Mouse (Mus musculus) neural tube, embryonic 11.5 days (tissue): ENCODE measurements around the gene Plvap. TPM values are rescaled to one million over a fixed set of nuclear protein-coding genes. Genes with fewer than 3 reads are reported as not detected.

Experiments used
- ATAC-seq: fragments of 200-750 bp; cut with Nextera tagmentation; 2 replicates; pipeline ENCODE4 v1.8.0; 2017; ENCODE audit warnings: moderate number of reproducible peaks, mild to moderate bottlenecking, moderate TSS enrichment, moderate library complexity; ENCODE audit not compliant: insufficient read depth, low FRiP score, low TSS enrichment
- DNase-seq: peaks from one replicate; pipeline ENCODE4 v3.0.0-alpha.2; 2015; ENCODE audit warnings: low spot score
- H3K27ac ChIP-seq: fragments of 300-500 bp; sonication (generic); 2 replicates; pipeline ENCODE4 v1.5.1; 2014; ENCODE audit warnings: low read depth, mild to moderate bottlenecking, low read length
- H3K27me3 ChIP-seq: fragments of 300-500 bp; sonication (generic); 2 replicates; pipeline ENCODE4 v1.6.1; 2014; ENCODE audit warnings: mild to moderate bottlenecking, low read length, mixed read lengths; ENCODE audit not compliant: control insufficient read depth, insufficient read depth
- H3K36me3 ChIP-seq: fragments of 300-500 bp; sonication (generic); 2 replicates; pipeline ENCODE4 v1.6.1; 2014; ENCODE audit warnings: mild to moderate bottlenecking, low read length, moderate library complexity, mixed read lengths; ENCODE audit not compliant: control insufficient read depth, insufficient read depth
- H3K4me1 ChIP-seq: fragments of 300-500 bp; sonication (generic); 2 replicates; pipeline ENCODE4 v1.6.1; 2014; ENCODE audit warnings: low read length, mixed read lengths; ENCODE audit not compliant: control insufficient read depth, insufficient read depth
- H3K4me2 ChIP-seq: fragments of 300-500 bp; sonication (generic); 2 replicates; pipeline ENCODE4 v1.6.1; 2014; ENCODE audit warnings: low read depth, mild to moderate bottlenecking, moderate library complexity
- H3K4me3 ChIP-seq: fragments of 300-500 bp; sonication (generic); 2 replicates; pipeline ENCODE4 v1.5.1; 2014; ENCODE audit warnings: low read depth, low read length
- H3K9ac ChIP-seq: fragments of 300-500 bp; sonication (generic); 2 replicates; pipeline ENCODE4 v1.6.1; 2014; ENCODE audit warnings: mild to moderate bottlenecking, low read length
- H3K9me3 ChIP-seq: fragments of 300-500 bp; sonication (generic); 2 replicates; pipeline ENCODE4 v1.6.1; 2016; ENCODE audit warnings: low read length; ENCODE audit not compliant: control insufficient read depth
- WGBS: fragments of 180-500 bp; shearing (Covaris S2); extraction: QIAGEN DNeasy Blood & Tissue Kit; methylation state at CpG from one replicate; pipeline ENCODE4 v1.1.7; 2014; 5-methylcytosine and 5-hydroxymethylcytosine counted together
- polyA plus RNA-seq: library from polyadenylated mRNA; unstranded; fragments of >200 nt; fragmentation: Nextera tagmentation; extraction: Ambion mirVana; gene quantifications from 2 replicates; pipeline ENCODE4 v1.2.1, GENCODE M21; 2014

Plvap gene
- polyA plus RNA-seq, 1 experiment from 2014 or later, result 49.5 TPM

DNA sequence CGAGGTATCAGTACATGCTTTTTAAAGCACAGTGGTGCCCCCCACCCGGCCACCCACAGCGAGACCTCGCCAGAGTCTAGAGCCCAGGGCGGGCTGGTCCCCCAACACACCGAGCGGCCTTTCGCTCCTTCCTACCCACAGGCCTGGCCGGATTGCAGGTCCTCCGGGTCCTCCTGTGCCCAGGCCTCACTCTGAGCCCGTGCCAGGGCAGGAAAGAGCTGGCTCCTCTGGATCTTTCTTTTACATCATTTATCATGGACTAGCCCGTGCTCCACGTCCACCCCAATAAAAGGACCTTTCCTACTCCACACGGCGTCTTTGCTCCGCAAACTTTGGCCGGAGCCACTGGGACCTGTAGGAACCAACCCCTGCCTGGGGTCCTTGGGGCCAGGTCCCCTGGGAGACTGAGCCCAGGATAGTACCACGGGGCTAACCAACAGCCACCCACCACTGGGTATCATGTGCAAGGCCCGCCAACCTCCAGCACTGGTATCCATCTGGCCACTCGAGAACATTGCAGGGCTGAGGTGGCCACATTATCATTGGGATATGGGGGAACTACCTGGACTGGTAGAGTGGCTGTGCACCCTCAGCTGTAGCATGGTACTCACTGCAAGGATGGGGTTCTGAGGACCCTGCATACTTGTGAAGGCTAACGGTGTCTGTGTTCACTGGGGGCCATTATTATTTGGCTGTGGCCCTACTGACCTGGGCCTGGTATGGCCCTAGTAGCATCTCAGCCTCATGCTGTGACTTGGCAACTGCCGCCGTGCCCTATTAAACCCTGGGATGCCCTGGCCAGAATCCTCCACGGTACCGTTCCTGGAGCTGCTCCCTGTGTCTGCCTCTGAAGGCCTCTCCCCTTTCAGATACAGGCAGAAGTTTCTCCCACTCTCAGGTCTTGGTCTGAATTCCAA, 36.5 kb downstream of the Plvap start:
- H3K9me3 ChIP-seq, result no peaks in the 10 kb centered on the region
- no peaks in the 10 kb centered on the region for H3K27me3 ChIP-seq
- H3K9ac ChIP-seq, result peak overlapping the region; percentile 71; the same call in 1 of the 2 replicates
- H3K4me3 ChIP-seq, result peak overlapping the region; percentile 50; the same call in 1 of the 2 replicates
- H3K4me2 ChIP-seq, result no peak overlapping the region
- ATAC-seq, result no peak
- H3K27ac ChIP-seq, result no peak overlapping the region
- peaks cover 13% of the 10 kb centered on the region for H3K36me3 ChIP-seq
- 87% methylated on average over 25 of the region's 25 CpGs for WGBS
- peaks cover 10% of the 10 kb centered on the region for H3K4me1 ChIP-seq
- no peak for DNase-seq

DNA sequence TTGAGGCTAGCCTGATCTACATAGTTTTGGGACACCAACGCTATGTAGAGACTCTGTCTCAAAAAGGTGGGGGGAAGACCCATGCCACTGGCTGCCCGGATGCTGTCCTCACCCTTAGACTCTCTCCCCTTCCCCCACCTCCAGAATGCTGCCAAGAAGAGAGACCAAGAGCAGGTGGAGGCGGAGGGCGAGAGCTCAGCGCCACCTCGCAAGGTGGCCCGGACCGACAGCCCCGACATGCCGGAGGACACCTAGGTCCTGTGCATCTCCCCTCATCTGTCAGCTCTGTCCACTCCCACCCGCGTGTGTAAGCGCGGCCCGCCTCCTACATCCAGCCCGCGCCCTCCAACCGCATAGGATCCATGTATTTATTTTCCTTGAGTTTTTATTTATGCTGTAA, 37.2 kb downstream of the Plvap start:
- WGBS, result 94% methylated on average over 16 of the region's 18 CpGs
- no peak for ATAC-seq
- Histone ChIP-seq H3K4me2 (no peak overlapping the region), H3K4me1 (peaks cover 13% of the 10 kb centered on the region), H3K9ac (no peak overlapping the region), H3K9me3 (no peaks in the 10 kb centered on the region), H3K4me3 (no peak overlapping the region), H3K27ac (no peak overlapping the region), H3K27me3 (no peaks in the 10 kb centered on the region), H3K36me3 (peaks cover 13% of the 10 kb centered on the region)
- DNase-seq, result no peak

DNA sequence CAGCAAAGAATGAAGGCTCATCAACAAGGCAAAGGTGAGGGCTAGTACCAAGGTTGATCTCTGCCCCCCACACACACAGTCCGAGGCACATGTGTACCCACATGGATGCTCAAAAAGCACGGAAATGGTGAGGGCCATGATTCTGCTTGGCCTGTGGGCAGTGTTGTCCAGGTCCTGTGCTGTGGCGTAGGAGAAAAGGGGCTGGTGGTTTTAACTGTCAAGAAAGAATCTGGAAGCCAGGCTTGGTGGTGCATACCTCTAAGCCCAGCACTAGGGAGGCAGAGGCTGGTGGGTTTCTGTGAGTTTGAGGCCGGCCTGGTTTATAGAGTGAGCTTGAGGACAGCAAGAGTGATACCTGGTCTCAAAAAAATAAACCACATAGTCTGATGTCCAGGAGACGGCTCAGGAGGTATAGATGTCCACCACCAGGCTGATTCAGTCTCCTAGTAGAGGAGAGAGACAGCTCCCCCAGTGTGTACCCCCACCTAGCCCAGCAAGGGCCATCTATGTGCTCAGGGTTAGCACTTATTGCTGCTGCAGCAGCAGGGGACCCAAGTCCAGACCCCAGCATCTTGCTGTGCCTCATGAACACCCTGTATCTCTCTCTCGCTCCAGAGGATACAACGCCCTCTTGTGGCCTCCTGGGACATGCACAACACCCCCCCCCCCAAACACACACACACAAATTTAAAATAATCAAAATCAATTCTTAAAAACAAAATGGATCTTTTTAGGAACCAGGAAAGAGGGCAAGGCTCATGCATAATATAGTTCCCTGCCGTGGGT, 38.8 kb downstream of the Plvap start:
- Histone ChIP-seq H3K9ac (no peak overlapping the region), H3K36me3 (peaks cover 7% of the 10 kb centered on the region; the same call in 1 of the 2 replicates), H3K4me1 (peaks cover 13% of the 10 kb centered on the region)

DNA sequence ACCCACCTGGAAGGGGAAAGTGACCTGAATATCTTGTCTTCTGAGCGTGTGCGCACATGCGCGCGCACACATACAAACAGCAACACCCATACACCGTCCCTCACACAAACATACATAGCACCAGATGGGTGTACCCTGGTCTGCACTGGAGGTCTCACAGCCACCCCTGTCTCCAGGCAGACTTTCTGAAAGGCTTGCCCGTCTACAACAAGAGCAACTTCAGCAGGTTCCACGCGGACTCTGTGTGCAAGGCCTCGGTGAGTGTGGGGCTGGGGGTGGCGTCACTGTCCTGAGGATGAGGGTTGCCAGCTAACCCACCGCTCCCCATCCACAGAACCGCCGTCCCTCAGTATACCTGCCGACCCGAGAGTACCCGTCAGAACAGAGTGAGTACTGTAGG, 39.7 kb downstream of the Plvap start:
- WGBS, result 97% methylated on average over 17 of the region's 17 CpGs
- Histone ChIP-seq H3K4me1 (peaks cover 13% of the 10 kb centered on the region), H3K9me3 (no peaks in the 10 kb centered on the region), H3K27ac (no peak overlapping the region), H3K9ac (no peak overlapping the region), H3K36me3 (peaks cover 7% of the 10 kb centered on the region; the same call in 1 of the 2 replicates), H3K27me3 (no peaks in the 10 kb centered on the region), H3K4me2 (no peak overlapping the region), H3K4me3 (no peak overlapping the region)
- ATAC-seq, result no peak
- DNase-seq, result no peak

More for the DNA sequence above, 38.8 kb downstream of the Plvap start:
- Histone ChIP-seq H3K4me3 (no peak overlapping the region), H3K9me3 (no peaks in the 10 kb centered on the region), H3K27ac (no peak overlapping the region), H3K27me3 (no peaks in the 10 kb centered on the region), H3K4me2 (no peak overlapping the region)
- ATAC-seq, result no peak
- WGBS, result 87% methylated on average over 8 of the region's 8 CpGs
- DNase-seq, result no peak

DNA sequence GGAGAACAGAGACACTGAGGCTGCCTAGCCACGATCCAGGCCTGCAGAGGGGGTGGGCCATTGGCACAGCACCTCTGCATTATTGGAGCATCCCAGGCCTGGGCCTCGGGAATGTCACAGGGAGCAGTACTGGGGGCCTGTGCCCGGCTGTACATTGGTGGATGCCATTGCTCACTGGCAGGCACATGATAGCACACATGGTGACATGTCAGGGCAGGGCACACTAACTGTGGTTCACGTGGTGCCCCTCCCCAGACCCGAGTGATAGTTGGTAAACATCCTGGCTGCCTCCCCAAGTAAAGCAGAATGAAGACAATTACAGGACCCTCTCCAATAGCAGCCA, 40.7 kb downstream of the Plvap start:
- peaks cover 10% of the 10 kb centered on the region for H3K4me1 ChIP-seq
- H3K4me2 ChIP-seq, result no peak overlapping the region
- no peak overlapping the region for H3K27ac ChIP-seq
- no peak for DNase-seq
- H3K4me3 ChIP-seq, result no peak overlapping the region
- H3K9me3 ChIP-seq, result no peaks in the 10 kb centered on the region
- no peak overlapping the region; the same call in 1 of the 2 replicates for H3K9ac ChIP-seq
- ATAC-seq, result no peak
- WGBS, result 88% methylated on average over 5 of the region's 5 CpGs
- peaks cover 7% of the 10 kb centered on the region; the same call in 1 of the 2 replicates for H3K36me3 ChIP-seq
- no peaks in the 10 kb centered on the region for H3K27me3 ChIP-seq

- Histone ChIP-seq H3K4me3 (peak overlapping the region; percentile 91), H3K36me3 (peaks cover 7% of the 10 kb centered on the region; the same call in 1 of the 2 replicates), H3K27ac (no peak overlapping the region), H3K4me2 (peak overlapping the region; percentile 88), H3K27me3 (no peaks in the 10 kb centered on the region), H3K9me3 (no peaks in the 10 kb centered on the region), H3K4me1 (peaks cover 9% of the 10 kb centered on the region), H3K9ac (peak overlapping the region; percentile 73)
- ATAC-seq (no peak), DNase-seq (no peak)
- WGBS, result 96% methylated on average over 3 of the region's 3 CpGs
Measured at GRCm38 (mm10) chr8:71470146-71470912, 41.2 kb downstream of the Plvap start.

DNA sequence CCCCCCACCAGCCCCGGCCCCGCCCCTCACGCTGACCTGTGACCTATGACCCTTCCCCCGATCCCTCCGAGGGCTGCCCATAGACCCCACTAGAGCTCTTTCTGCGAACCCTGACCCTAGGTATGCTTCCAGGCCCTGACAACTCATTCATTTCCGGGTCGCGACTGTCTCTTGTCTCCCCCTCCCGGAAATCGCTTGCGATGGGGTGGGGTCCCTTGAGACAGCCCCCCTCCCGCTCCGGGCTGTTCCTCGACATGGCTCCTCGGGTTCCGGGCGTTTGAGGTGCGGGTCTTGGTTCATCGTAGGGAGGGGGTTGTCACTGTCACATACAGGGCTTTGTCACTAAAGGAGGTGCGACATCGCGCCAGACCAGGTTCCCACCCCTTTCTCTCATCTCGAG, 42.1 kb downstream of the Plvap start:
- H3K27ac ChIP-seq, result peak overlapping the region; percentile 67
- H3K4me3 ChIP-seq, result peak overlapping the region; percentile 91
- peaks cover 10% of the 10 kb centered on the region for H3K4me1 ChIP-seq
- 0% methylated on average over 22 of the region's 24 CpGs for WGBS
- peaks cover 7% of the 10 kb centered on the region; the same call in 1 of the 2 replicates for H3K36me3 ChIP-seq
- peak; percentile 59 for DNase-seq
- H3K27me3 ChIP-seq, result no peaks in the 10 kb centered on the region
- peak overlapping the region; percentile 88 for H3K4me2 ChIP-seq
- H3K9ac ChIP-seq, result peak overlapping the region; percentile 73
- no peaks in the 10 kb centered on the region for H3K9me3 ChIP-seq
- peak; percentile 39; the same call in 1 of the 2 replicates for ATAC-seq

DNA sequence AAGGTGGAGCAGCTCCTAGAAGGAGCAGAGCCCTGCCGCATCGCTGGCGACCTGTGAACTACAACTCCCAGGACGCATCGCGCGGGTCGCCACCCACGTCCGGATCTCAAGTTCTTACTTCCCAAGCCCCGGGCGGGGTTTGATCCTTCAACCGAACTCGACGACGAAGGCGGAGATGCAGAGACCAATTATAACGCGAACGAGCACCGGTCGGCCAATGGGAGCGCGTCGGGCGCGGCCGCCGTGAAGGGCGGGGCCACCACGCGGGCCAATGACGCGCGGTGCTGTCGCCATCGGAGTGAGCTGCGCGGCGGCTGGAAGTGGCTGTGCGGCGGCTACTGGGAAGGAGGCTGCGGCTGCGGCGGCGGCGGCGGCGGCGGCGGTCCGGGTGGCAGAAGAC, 42.6 kb downstream of the Plvap start, which contains the start of gene Dda1:
Dda1 (plus strand) TSS at position 284 of the 400 bp plus-strand sequence.
- ATAC-seq, result peak; percentile 84
- Histone ChIP-seq H3K9ac (peak within 1 kb of the TSS; percentile 73), H3K27me3 (no peaks in the 10 kb centered on the region), H3K9me3 (no peaks in the 10 kb centered on the region), H3K4me2 (peak within 1 kb of the TSS; percentile 88), H3K4me1 (peaks cover 14% of the 10 kb centered on the region), H3K36me3 (peaks cover 5% of the 10 kb centered on the region; the same call in 1 of the 2 replicates), H3K4me3 (peak within 1 kb of the TSS; percentile 91), H3K27ac (peak within 1 kb of the TSS; percentile 67)
- peak; percentile 99 for DNase-seq
- 0% methylated on average over 52 of the region's 52 CpGs for WGBS
